Mouse (Mus musculus) kidney, adult 2 months (tissue): Measurements from ENCODE around the gene Pelp1. TPM values are rescaled to one million over a fixed set of nuclear protein-coding genes. Genes with fewer than 3 reads are reported as not detected.

ENCODE experiments used
- DNase-seq: peaks from one replicate; pipeline ENCODE4 v3.0.0; 2021
- H3K27ac ChIP-seq: fragments of 200-500 bp; 2 replicates; pipeline ENCODE4 v1.5.1; 2012; ENCODE audit warnings: low read depth, low read length, control low read depth, inconsistent platforms; ENCODE audit not compliant: insufficient read depth
- H3K27me3 ChIP-seq: fragments of 200-500 bp; replicated peaks from 2 replicates; pipeline ENCODE4 v1.6.1; 2012; ENCODE audit warnings: mild to moderate bottlenecking, moderate library complexity, low read length, inconsistent platforms; ENCODE audit not compliant: control insufficient read depth, insufficient read depth
- H3K36me3 ChIP-seq: fragments of 200-500 bp; 2 replicates; pipeline ENCODE4 v1.6.1; 2012; ENCODE audit warnings: mild to moderate bottlenecking, moderate library complexity, low read length, inconsistent platforms; ENCODE audit not compliant: control insufficient read depth, insufficient read depth
- H3K4me1 ChIP-seq: fragments of 200-500 bp; 2 replicates; pipeline ENCODE4 v1.6.1; 2011; ENCODE audit warnings: low read length; ENCODE audit not compliant: control insufficient read depth, insufficient read depth
- H3K4me3 ChIP-seq: fragments of 200-500 bp; 2 replicates; pipeline ENCODE4 v1.5.1; 2011; ENCODE audit warnings: mild to moderate bottlenecking, low read depth, low read length, control low read depth; ENCODE audit not compliant: insufficient read depth
- CTCF ChIP-seq: fragments of 200-500 bp; conservative IDR thresholded peaks from 2 replicates; pipeline ENCODE4 v1.5.1; 2011; ENCODE audit warnings: low read depth, mild to moderate bottlenecking, control low read depth, low read length, moderate library complexity, mixed read lengths; ENCODE audit not compliant: insufficient read depth, insufficient read length
- POLR2A ChIP-seq: fragments of 200-500 bp; IDR thresholded peaks from one replicate; pipeline ENCODE4 v1.6.1; 2011; ENCODE audit warnings: low read depth, low read length, control low read depth
- WGBS: fragments of 180-500 bp; shearing (Covaris S2); methylation state at CpG from one replicate; pipeline ENCODE4 v1.1.7; 2018; 5-methylcytosine and 5-hydroxymethylcytosine counted together
- polyA plus RNA-seq: library from polyadenylated mRNA; depleted of rRNA; stranded (reverse); fragments of >200 nt; gene quantifications from 2 replicates; pipeline ENCODE4 v1.2.3, GENCODE M21; 2012; rRNA removed

The Pelp1 gene
- polyA plus RNA-seq, result 12.4 and 12.9 TPM in 2 replicates

DNA sequence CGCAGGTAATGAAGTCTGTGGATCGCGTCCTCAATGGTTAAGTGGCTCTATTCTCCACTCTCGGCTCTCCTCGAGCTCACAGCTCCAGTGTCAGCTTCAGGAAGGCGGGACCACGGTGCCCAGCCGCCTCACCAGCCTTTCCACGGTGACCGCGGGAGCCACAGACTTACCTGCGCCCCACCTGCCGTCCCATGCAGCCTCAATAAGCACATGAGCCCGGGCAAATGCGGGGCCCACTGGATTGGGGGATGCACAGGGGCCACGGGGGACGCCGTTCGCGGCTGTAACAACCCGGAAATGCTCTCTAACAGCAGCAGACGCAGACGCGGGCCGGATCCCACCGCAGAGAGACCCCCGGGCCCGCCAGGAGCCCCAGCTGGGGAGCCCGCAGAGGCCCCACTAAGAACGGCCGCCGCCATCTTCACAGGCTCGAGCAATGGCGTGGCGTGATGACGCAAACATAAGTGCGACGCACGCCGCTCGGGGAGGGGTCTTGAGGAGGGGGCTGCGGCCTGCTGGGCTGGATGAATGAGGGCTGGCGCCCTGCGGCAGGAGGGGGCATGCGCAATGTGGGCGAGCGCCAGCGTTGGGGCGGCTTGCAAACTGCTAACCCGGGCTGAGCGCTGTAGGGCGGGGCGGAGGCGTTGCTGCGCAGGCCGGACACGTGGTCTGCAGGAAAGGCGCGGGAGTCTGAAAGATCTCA is at the start of gene Pelp1:
Pelp1 (minus strand) TSS at position 438 of the 703 bp plus-strand sequence.
- Histone ChIP-seq H3K27me3 (no peaks in the 10 kb centered on the region), H3K4me3 (peak within 1 kb of the TSS; percentile 91), H3K36me3 (no peaks in the 10 kb centered on the region; the same call in 1 of the 2 replicates), H3K4me1 (no peaks in the 10 kb centered on the region; the same call in 1 of the 2 replicates), H3K27ac (peak within 1 kb of the TSS; percentile 75; the same call in 1 of the 2 replicates)
- peak; percentile 87 for DNase-seq
- TF ChIP-seq POLR2A (peak; percentile 19), CTCF (no peak)
- WGBS, result under 1% methylated on average over 59 of the region's 59 CpGs

- Histone ChIP-seq H3K4me1 (peaks cover 3% of the 10 kb centered on the region; the same call in 1 of the 2 replicates), H3K36me3 (no peaks in the 10 kb centered on the region; the same call in 1 of the 2 replicates), H3K4me3 (peak within 1 kb of the TSS; percentile 61), H3K27ac (peak within 1 kb of the TSS; percentile 59), H3K27me3 (no peaks in the 10 kb centered on the region)
- DNase-seq, result peak; percentile 35
- no peak for TF ChIP-seq CTCF
- TF ChIP-seq POLR2A, result no peak
- 10% methylated on average over 32 of the region's 32 CpGs for WGBS
Observed at GRCm38 (mm10) chr11:70458688-70459600, 49.1 kb upstream of the Pelp1 start, which contains the start of gene Zmynd15. Gene Zmynd15 (plus strand): TSS chr11:70459433.

- no peaks in the 10 kb centered on the region for H3K27me3 ChIP-seq
- 78% methylated on average over 9 of the region's 9 CpGs for WGBS
- H3K4me3 ChIP-seq, result no peak overlapping the region
- TF ChIP-seq POLR2A (no peak), CTCF (no peak)
- peak; percentile 49 for DNase-seq
- 0 out of 2 replicates have a peak, but pooled peaks cover 4% of the 10 kb centered on the region for H3K4me1 ChIP-seq
- no peaks in the 10 kb centered on the region; the same call in 1 of the 2 replicates for H3K36me3 ChIP-seq
- H3K27ac ChIP-seq, result no peak overlapping the region
Observed at GRCm38 (mm10) chr11:70453261-70454044, 43.6 kb upstream of the Pelp1 start.

DNA sequence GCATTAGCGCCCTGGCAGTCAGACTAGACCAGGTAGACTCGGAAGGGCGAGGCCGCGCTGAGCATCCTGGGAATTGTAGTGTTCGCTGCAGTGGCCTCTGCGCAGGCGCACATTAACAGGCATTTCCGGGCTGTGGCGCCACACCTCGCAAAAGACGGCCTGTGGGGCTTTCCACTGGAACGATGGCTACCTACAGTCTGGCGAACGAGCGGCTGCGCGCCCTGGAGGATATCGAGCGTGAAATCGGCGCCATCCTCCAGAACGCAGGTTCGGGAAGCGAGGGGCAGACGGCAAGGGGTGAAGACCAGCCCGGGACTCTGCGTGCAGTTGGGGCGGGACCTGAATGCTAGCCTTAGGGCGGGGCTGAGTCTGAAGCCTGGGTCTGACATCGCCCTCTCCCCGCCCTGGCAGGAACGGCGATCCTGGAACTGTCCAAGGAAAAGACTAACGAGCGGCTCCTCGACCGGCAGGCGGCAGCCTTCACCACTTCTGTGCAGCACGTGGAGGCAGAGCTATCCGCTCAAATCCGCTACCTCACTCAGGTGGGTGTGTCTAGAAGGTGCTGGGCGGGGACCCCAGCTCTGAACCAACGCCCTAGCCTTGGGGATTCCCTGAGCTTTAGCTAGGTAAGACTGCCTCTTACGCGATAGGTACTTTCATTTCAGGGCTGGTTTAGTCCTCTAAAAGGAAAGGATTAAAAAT is 42.1 kb upstream of the Pelp1 start, which contains the start of gene Med11:
Med11 (plus strand) TSS at position 123 of the 702 bp plus-strand sequence.
- no peaks in the 10 kb centered on the region for H3K27me3 ChIP-seq
- peak; percentile 99 for DNase-seq
- WGBS, result under 1% methylated on average over 46 of the region's 46 CpGs
- peak within 1 kb of the TSS; percentile 77 for H3K4me3 ChIP-seq
- peak within 1 kb of the TSS; percentile 98 for H3K27ac ChIP-seq
- H3K36me3 ChIP-seq, result no peaks in the 10 kb centered on the region
- TF ChIP-seq POLR2A (peak; percentile 32), CTCF (peak; percentile 96)
- H3K4me1 ChIP-seq, result 0 out of 2 replicates have a peak, but pooled peaks cover 4% of the 10 kb centered on the region

- Histone ChIP-seq H3K4me3 (no peak overlapping the region), H3K27ac (no peak overlapping the region), H3K27me3 (no peaks in the 10 kb centered on the region), H3K4me1 (0 out of 2 replicates have a peak, but pooled peaks cover 4% of the 10 kb centered on the region), H3K36me3 (no peaks in the 10 kb centered on the region)
- 88% methylated on average over 2 of the region's 2 CpGs for WGBS
- DNase-seq, result no peak
- TF ChIP-seq POLR2A (no peak), CTCF (no peak)
Observed at GRCm38 (mm10) chr11:70450926-70451325, 41.1 kb upstream of the Pelp1 start.

- Histone ChIP-seq H3K36me3 (no peaks in the 10 kb centered on the region), H3K4me3 (no peak overlapping the region), H3K27ac (no peak overlapping the region), H3K27me3 (no peaks in the 10 kb centered on the region), H3K4me1 (no peaks in the 10 kb centered on the region)
- no peak for DNase-seq
- WGBS, result 77% methylated on average over 1 of the region's 1 CpGs
- TF ChIP-seq POLR2A (no peak), CTCF (no peak)
Observed at GRCm38 (mm10) chr11:70447373-70447772, 37.5 kb upstream of the Pelp1 start.
